Mouse (Mus musculus): ENCODE results near the gene Rgcc. TPM values are rescaled to one million over a fixed set of nuclear protein-coding genes. Genes with fewer than 3 reads are reported as not detected.

Rgcc gene
- 16.0 and 17.0 TPM in 2 replicates for polyA plus RNA-seq (2016; fragmentation: Nextera tagmentation; extraction: Ambion mirVana)

DNA sequence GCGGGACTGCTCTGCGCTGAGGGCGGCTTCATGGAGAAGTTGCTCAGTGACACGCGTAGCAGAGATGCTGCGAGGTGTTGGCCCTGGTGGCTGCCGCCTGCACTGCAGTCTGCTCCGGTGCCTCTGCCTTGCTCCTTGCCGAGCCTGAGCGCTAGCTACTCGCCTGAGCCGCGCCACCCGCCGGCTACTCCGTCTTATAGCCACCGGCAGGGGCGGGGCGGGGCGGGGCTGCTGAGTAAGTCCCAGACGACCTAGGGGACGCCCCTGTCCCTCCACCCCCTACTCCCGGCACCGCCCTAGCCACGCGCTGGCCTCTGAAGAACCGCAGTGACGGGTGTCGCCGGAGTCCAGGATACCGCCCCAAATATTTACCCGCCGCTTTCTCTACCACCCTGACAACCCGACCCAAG is at the start of gene Rgcc:
TSS of gene Rgcc (minus strand) at position 180 of the 410 bp plus-strand sequence.
- H3K27me3 ChIP-seq (ENCODE audit: insufficient read depth, poor library complexity, severe bottlenecking) = peaks cover 40% of the 10 kb centered on the region
- H3K4me3 ChIP-seq = peak within 1 kb of the TSS; percentile 67
- peak; percentile 97 for DNase-seq (ENCODE audit: low spot score)
- WGBS = under 1% methylated on average over 34 of the region's 34 CpGs
- no peaks in the 10 kb centered on the region for H3K9me3 ChIP-seq
- peak within 1 kb of the TSS; percentile 83 for H3K27ac ChIP-seq
- no peaks in the 10 kb centered on the region for H3K36me3 ChIP-seq
- H3K4me1 ChIP-seq = peaks cover 43% of the 10 kb centered on the region

- H3K4me1 ChIP-seq = no peaks in the 10 kb centered on the region
- DNase-seq (ENCODE audit: low spot score) = no peak
- H3K9me3 ChIP-seq = no peaks in the 10 kb centered on the region
- H3K36me3 ChIP-seq = peaks cover 57% of the 10 kb centered on the region
- H3K27ac ChIP-seq = no peak overlapping the region
- WGBS = 77% methylated on average over 3 of the region's 3 CpGs
- no peak overlapping the region for H3K4me3 ChIP-seq
- no peaks in the 10 kb centered on the region for H3K27me3 ChIP-seq (ENCODE audit: insufficient read depth, poor library complexity, severe bottlenecking)
These were observed 44.9 kb upstream of the Rgcc start for GRCm38 (mm10) chr14:79346384-79346783.

- Histone ChIP-seq H3K27me3 (ENCODE audit: insufficient read depth, poor library complexity, severe bottlenecking) (no peaks in the 10 kb centered on the region), H3K4me1 (peaks cover 13% of the 10 kb centered on the region), H3K27ac (no peak overlapping the region), H3K4me3 (no peak overlapping the region), H3K36me3 (peaks cover 45% of the 10 kb centered on the region), H3K9me3 (no peaks in the 10 kb centered on the region)
- DNase-seq (ENCODE audit: low spot score) = no peak
- WGBS = 96% methylated on average over 3 of the region's 3 CpGs
These were observed 34.2 kb upstream of the Rgcc start for GRCm38 (mm10) chr14:79335613-79336012.

- Histone ChIP-seq H3K27me3 (ENCODE audit: insufficient read depth, poor library complexity, severe bottlenecking) (no peaks in the 10 kb centered on the region), H3K4me1 (peaks cover 13% of the 10 kb centered on the region), H3K9me3 (no peaks in the 10 kb centered on the region), H3K36me3 (peaks cover 18% of the 10 kb centered on the region), H3K4me3 (no peak overlapping the region), H3K27ac (peak overlapping the region; percentile 62; the same call in 1 of the 2 replicates)
- DNase-seq (ENCODE audit: low spot score) = no peak
- 57% methylated on average over 7 of the region's 7 CpGs for WGBS
These were observed 30.5 kb upstream of the Rgcc start for GRCm38 (mm10) chr14:79331936-79332335.

- Histone ChIP-seq H3K4me1 (peaks cover 13% of the 10 kb centered on the region), H3K36me3 (peaks cover 9% of the 10 kb centered on the region), H3K27me3 (ENCODE audit: insufficient read depth, poor library complexity, severe bottlenecking) (no peaks in the 10 kb centered on the region), H3K9me3 (no peaks in the 10 kb centered on the region), H3K27ac (peak overlapping the region; percentile 62), H3K4me3 (peak overlapping the region; percentile 31; the same call in 1 of the 2 replicates)
- whole genome bisulfite sequencing = 41% methylated on average over 16 of the region's 16 CpGs
- DNase-seq (ENCODE audit: low spot score) = no peak
These were observed 29.6 kb upstream of the Rgcc start for GRCm38 (mm10) chr14:79330944-79331561.

GRCm38 (mm10) chr14:79327033-79327432 is 25.6 kb upstream of the Rgcc start:
- Histone ChIP-seq H3K4me3 (no peak overlapping the region), H3K9me3 (no peaks in the 10 kb centered on the region), H3K36me3 (no peaks in the 10 kb centered on the region), H3K4me1 (peaks cover 9% of the 10 kb centered on the region), H3K27me3 (ENCODE audit: insufficient read depth, poor library complexity, severe bottlenecking) (no peaks in the 10 kb centered on the region), H3K27ac (no peak overlapping the region)
- WGBS = 29% methylated on average over 5 of the region's 5 CpGs
- no peak for DNase-seq (ENCODE audit: low spot score)

DNA sequence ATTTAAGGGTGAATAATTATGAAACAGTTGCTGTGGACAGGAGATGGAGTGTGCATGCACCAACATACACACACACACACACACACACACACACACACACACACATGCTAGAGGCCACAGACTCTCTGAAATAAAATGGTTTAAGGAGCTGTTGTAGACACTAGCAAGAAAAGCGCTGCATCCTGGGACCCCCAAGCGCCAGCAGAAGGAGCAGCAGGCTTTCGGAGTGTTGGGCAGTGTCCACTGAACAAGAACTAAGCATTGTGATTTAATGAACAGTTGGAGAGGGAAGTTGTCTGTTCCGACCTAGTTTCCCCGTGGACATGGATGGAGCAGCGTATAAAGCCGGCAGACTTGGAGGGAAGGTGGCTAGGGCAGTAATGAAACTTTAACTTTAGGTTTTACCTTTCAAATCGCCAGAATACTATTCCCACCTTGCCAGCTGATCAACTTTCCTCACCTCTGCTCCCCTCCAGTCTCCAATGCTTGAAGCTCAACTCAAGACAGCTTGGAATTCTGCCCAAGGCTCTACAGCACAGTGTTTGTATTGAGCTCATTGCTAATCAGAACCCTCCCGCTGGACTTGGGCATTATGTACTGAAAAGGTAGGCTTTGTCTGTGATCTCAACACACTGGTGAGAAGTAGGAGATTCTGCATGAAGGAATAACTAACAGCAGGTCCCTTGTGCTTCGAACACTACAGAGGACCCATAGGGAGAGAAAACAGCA is 22.8 kb upstream of the Rgcc start:
- Histone ChIP-seq H3K27ac (no peak overlapping the region), H3K4me3 (no peak overlapping the region), H3K4me1 (peaks cover 7% of the 10 kb centered on the region; the same call in 1 of the 2 replicates), H3K27me3 (ENCODE audit: insufficient read depth, poor library complexity, severe bottlenecking) (no peaks in the 10 kb centered on the region), H3K9me3 (no peaks in the 10 kb centered on the region), H3K36me3 (no peaks in the 10 kb centered on the region)
- no peak for DNase-seq (ENCODE audit: low spot score)
- WGBS = 84% methylated on average over 10 of the region's 10 CpGs

DNA sequence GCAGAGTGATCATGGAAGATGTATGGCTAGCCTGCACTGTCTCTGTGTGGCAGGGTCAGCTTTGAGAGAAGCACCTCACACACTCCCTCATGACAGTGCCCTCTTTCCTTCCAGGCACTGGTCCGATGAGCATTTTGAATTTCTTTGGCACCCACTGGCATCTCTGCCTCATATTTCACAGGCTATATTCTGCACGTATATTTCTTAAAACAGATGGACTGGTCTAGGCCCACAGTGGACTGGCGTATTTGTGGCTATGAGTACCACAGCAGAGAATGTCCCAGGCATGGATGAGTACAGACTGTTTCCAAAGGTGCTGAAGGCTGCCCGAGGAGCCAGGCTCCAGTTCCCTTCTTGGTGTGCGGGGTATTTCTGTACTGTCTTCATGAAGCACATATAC is 20.4 kb upstream of the Rgcc start:
- no peak overlapping the region for H3K4me3 ChIP-seq
- no peaks in the 10 kb centered on the region for H3K36me3 ChIP-seq
- no peaks in the 10 kb centered on the region for H3K27me3 ChIP-seq (ENCODE audit: insufficient read depth, poor library complexity, severe bottlenecking)
- H3K27ac ChIP-seq = no peak overlapping the region
- peak; percentile 48 for DNase-seq (ENCODE audit: low spot score)
- peaks cover 7% of the 10 kb centered on the region; the same call in 1 of the 2 replicates for H3K4me1 ChIP-seq
- 84% methylated on average over 5 of the region's 5 CpGs for WGBS
- no peaks in the 10 kb centered on the region for H3K9me3 ChIP-seq

DNA sequence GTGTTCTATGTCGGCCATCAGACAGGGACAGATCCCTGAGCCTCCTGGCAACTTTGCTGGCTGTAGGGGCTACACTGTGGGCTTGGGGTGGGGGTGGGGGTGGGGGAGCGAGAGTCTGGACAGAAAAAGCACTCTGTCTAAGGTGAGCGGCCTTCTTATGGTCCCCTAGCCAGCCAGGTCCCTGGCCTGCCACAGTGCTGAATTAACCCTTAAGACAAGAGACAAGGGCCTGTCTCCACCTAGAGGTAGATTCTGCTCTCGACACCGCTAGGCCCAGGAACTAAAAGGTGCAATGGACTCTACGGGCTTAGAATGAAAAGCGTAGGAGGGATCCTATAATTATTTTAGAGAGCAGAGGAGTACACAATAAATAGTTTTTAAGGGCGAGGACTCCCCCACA is 19.7 kb upstream of the Rgcc start:
- Histone ChIP-seq H3K36me3 (no peaks in the 10 kb centered on the region), H3K27me3 (ENCODE audit: insufficient read depth, poor library complexity, severe bottlenecking) (no peaks in the 10 kb centered on the region), H3K27ac (no peak overlapping the region), H3K9me3 (no peaks in the 10 kb centered on the region), H3K4me3 (no peak overlapping the region), H3K4me1 (peaks cover 7% of the 10 kb centered on the region; the same call in 1 of the 2 replicates)
- 17% methylated on average over 8 of the region's 8 CpGs for WGBS
- peak; percentile 76 for DNase-seq (ENCODE audit: low spot score)

GRCm38 (mm10) chr14:79317602-79318001 is 16.2 kb upstream of the Rgcc start:
- Histone ChIP-seq H3K27me3 (ENCODE audit: insufficient read depth, poor library complexity, severe bottlenecking) (no peaks in the 10 kb centered on the region), H3K4me3 (no peak overlapping the region), H3K4me1 (peaks cover 15% of the 10 kb centered on the region; the same call in 1 of the 2 replicates), H3K27ac (no peak overlapping the region), H3K9me3 (no peaks in the 10 kb centered on the region), H3K36me3 (no peaks in the 10 kb centered on the region)
- WGBS = 71% methylated on average over 2 of the region's 2 CpGs
- DNase-seq (ENCODE audit: low spot score) = no peak

DNA sequence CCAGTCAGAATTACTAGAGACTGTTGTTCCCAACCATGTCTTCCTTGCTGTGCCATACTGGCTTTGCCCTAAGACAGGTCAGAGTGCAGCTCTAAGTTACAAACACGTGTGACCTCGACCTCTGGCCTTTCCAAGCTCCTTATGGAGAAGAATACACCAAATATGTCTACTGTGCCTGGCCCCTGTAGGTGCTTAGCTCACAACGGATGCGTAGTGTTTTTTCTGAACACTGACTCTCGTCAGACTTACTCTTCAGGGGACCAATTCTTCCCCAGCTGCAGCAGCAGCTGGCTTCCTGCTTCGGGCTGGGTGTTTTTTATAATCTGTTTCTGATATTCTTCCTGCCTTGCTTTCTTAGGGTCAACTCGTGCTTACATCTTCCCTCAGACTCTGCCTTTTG is 14.4 kb upstream of the Rgcc start:
- Histone ChIP-seq H3K27me3 (ENCODE audit: insufficient read depth, poor library complexity, severe bottlenecking) (no peaks in the 10 kb centered on the region), H3K36me3 (no peaks in the 10 kb centered on the region), H3K4me1 (peaks cover 11% of the 10 kb centered on the region; the same call in 1 of the 2 replicates), H3K9me3 (no peaks in the 10 kb centered on the region), H3K4me3 (no peak overlapping the region), H3K27ac (no peak overlapping the region)
- no peak for DNase-seq (ENCODE audit: low spot score)
- 66% methylated on average over 7 of the region's 7 CpGs for WGBS

DNA sequence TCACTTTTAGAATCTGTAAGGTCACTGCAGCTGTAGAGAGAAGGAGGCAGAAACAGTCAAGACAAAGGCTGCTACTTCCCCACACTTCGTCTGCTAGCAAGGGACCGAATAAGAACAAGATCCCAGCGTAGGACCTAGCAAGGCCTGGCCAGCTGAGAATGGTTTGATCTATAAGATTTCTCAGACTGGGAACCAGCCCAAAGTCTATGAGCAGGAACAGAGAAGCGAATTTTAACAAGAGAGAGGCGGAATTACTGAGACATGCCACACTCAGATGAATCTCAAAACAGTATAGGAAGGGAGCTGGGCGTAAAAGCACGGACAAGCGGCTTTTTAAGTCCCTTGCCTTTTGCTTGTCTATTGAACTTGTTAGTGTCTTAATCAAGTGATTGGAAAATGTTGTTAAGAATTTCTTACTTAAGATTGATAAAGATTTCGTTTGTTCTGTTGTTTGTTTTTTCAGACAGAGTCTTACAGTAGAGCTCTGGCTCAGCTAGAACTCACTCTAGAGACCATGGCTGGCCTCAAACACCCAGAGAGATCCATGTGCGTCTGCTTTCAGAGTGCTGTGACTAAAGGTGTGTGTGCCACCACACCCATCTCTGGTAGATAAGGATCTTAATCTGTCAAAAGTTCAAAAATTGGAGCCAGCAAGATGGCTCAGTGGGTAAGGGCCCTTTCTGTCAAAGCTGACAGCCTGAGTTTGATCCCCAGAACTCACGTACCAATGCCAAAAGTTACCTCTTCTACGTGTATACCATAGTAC is 13.0 kb upstream of the Rgcc start:
- WGBS = 82% methylated on average over 12 of the region's 12 CpGs
- H3K4me1 ChIP-seq = peaks cover 8% of the 10 kb centered on the region; the same call in 1 of the 2 replicates
- no peaks in the 10 kb centered on the region for H3K27me3 ChIP-seq (ENCODE audit: insufficient read depth, poor library complexity, severe bottlenecking)
- no peaks in the 10 kb centered on the region for H3K36me3 ChIP-seq
- no peak overlapping the region for H3K27ac ChIP-seq
- H3K9me3 ChIP-seq = no peaks in the 10 kb centered on the region
- DNase-seq (ENCODE audit: low spot score) = no peak
- no peak overlapping the region for H3K4me3 ChIP-seq
